Mouse (Mus musculus) thymus, adult 18-20 months (tissue): Measurements from ENCODE around the gene Avpi1.

Experiments
- DNase-seq, 2 experiments: peaks; one replicate each; pipeline ENCODE4 v3.0.0; 2022; ENCODE audit warnings: mixed read lengths in 2 of 2

Avpi1 gene

GRCm38 (mm10) chr19:42144541-42145167 lies 15.8 kb upstream of the Avpi1 start:
- DNase-seq: no peak

GRCm38 (mm10) chr19:42144067-42144466 lies 15.2 kb upstream of the Avpi1 start:
- DNase-seq: no peak

- no peak for DNase-seq
Observed at GRCm38 (mm10) chr19:42142757-42143156, 13.9 kb upstream of the Avpi1 start.

GRCm38 (mm10) chr19:42141998-42142397 lies 13.1 kb upstream of the Avpi1 start:
- DNase-seq: no peak

GRCm38 (mm10) chr19:42139724-42140517 lies 11.1 kb upstream of the Avpi1 start:
- no peak for DNase-seq

- DNase-seq: no peak
Observed at GRCm38 (mm10) chr19:42138517-42139285, 9.8 kb upstream of the Avpi1 start.

GRCm38 (mm10) chr19:42137167-42137672 lies 8.4 kb upstream of the Avpi1 start:
- DNase-seq: no peak

GRCm38 (mm10) chr19:42136126-42136525 lies 7.3 kb upstream of the Avpi1 start:
- no peak for DNase-seq

GRCm38 (mm10) chr19:42135070-42135469 lies 6.2 kb upstream of the Avpi1 start:
- DNase-seq: no peak

GRCm38 (mm10) chr19:42131101-42131500 lies 2.2 kb upstream of the Avpi1 start:
- DNase-seq: no peak

- DNase-seq: no peak
Observed at GRCm38 (mm10) chr19:42130294-42130606, 1.4 kb upstream of the Avpi1 start.

- DNase-seq: no peak
Observed at GRCm38 (mm10) chr19:42129509-42130293, 842 bp upstream of the Avpi1 start.

GRCm38 (mm10) chr19:42128052-42128740 lies 663 bp downstream of the Avpi1 start:
- DNase-seq: no peak

- DNase-seq: no peak
Observed at GRCm38 (mm10) chr19:42127024-42127423, 1.8 kb downstream of the Avpi1 start.

- no peak for DNase-seq
Observed at GRCm38 (mm10) chr19:42126219-42126605, 2.6 kb downstream of the Avpi1 start.

GRCm38 (mm10) chr19:42125501-42126218 lies 3.2 kb downstream of the Avpi1 start:
- DNase-seq: no peak

- no peak for DNase-seq
Observed at GRCm38 (mm10) chr19:42124684-42125083, 4.2 kb downstream of the Avpi1 start.

- DNase-seq: no peak
Observed at GRCm38 (mm10) chr19:42120451-42120850, 8.4 kb downstream of the Avpi1 start.

- DNase-seq: no peak
Observed at GRCm38 (mm10) chr19:42118596-42118995, 10.3 kb downstream of the Avpi1 start.

GRCm38 (mm10) chr19:42118142-42118541 lies 10.7 kb downstream of the Avpi1 start:
- no peak for DNase-seq

- no peak for DNase-seq
Observed at GRCm38 (mm10) chr19:42115783-42116335, 13.0 kb downstream of the Avpi1 start.
